Mouse (Mus musculus): ENCODE measurements around the gene Tmem91.

GRCm38 (mm10) chr7:25710519-25711130 is 35.7 kb upstream of the Tmem91 start:
- TF ChIP-seq CTCF (IDR thresholded peaks at IDR 0.05; ENCODE audit: borderline replicate concordance, insufficient read depth, low read depth, low read length): no peak
- TF ChIP-seq POLR2A (IDR thresholded peaks at IDR 0.05; ENCODE audit: borderline replicate concordance, insufficient read depth, low read length): no peak
